Mouse (Mus musculus) common myeloid progenitor, adult 5-6 weeks (primary cell): ENCODE results near the gene Igfals. TPM values are rescaled to one million over a fixed set of nuclear protein-coding genes. Genes with fewer than 3 reads are reported as not detected.

Experiments
- ATAC-seq: replicated peaks from 2 replicates; pipeline ENCODE4 v1.8.0; 2016; ENCODE audit warnings: low read depth, mild to moderate bottlenecking, moderate TSS enrichment, inconsistent platforms; ENCODE audit not compliant: poor library complexity, severe bottlenecking
- total RNA-seq: library from RNA; stranded (forward); fragments of 200-1000, 187-1606 nt; gene quantifications from 2 replicates; pipeline ENCODE4 v1.2.3, GENCODE M21; 2017

Gene Igfals
- total RNA-seq, 1 experiment from 2014 or later: not detected

- peak; percentile 96 for ATAC-seq
Measured at GRCm38 (mm10) chr17:24858967-24859366, 6.8 kb upstream of the Igfals start.

- ATAC-seq: 0 out of 2 replicates have a peak, but pooled peaks have one; percentile 6
Measured at GRCm38 (mm10) chr17:24860076-24860475, 5.7 kb upstream of the Igfals start.

GRCm38 (mm10) chr17:24861785-24862184 is 4.0 kb upstream of the Igfals start:
- no peak for ATAC-seq

GRCm38 (mm10) chr17:24867914-24868313 is 2.1 kb downstream of the Igfals start:
- no peak for ATAC-seq

- no peak for ATAC-seq
Measured at GRCm38 (mm10) chr17:24873695-24874404, 8.1 kb downstream of the Igfals start.

GRCm38 (mm10) chr17:24874405-24874745 is 8.6 kb downstream of the Igfals start:
- 0 out of 2 replicates have a peak, but pooled peaks have one; percentile 25 for ATAC-seq

- ATAC-seq: no peak
Measured at GRCm38 (mm10) chr17:24874989-24875388, 9.2 kb downstream of the Igfals start.

- no peak for ATAC-seq
Measured at GRCm38 (mm10) chr17:24877336-24878116, 11.7 kb downstream of the Igfals start.

GRCm38 (mm10) chr17:24878117-24878397 is 12.3 kb downstream of the Igfals start:
- ATAC-seq: no peak

- no peak for ATAC-seq
Measured at GRCm38 (mm10) chr17:24878531-24878930, 12.7 kb downstream of the Igfals start.

- peak; percentile 43 for ATAC-seq
Measured at GRCm38 (mm10) chr17:24881738-24882440, 16.1 kb downstream of the Igfals start.

- no peak for ATAC-seq
Measured at GRCm38 (mm10) chr17:24884391-24884790, 18.6 kb downstream of the Igfals start.

GRCm38 (mm10) chr17:24885356-24886133 is 19.7 kb downstream of the Igfals start:
- ATAC-seq: no peak

- peak; percentile 93 for ATAC-seq
Measured at GRCm38 (mm10) chr17:24886134-24886931, 20.5 kb downstream of the Igfals start, which contains the start of the genes Nubp2 and Spsb3. TSS of gene Nubp2 (minus strand) at chr17:24886349. TSS of gene Spsb3 (plus strand) at chr17:24886643.

- ATAC-seq: no peak
Measured at GRCm38 (mm10) chr17:24886932-24887271, 21.1 kb downstream of the Igfals start.

GRCm38 (mm10) chr17:24887291-24888080 is 21.7 kb downstream of the Igfals start:
- no peak for ATAC-seq

- ATAC-seq: no peak
Measured at GRCm38 (mm10) chr17:24888862-24889261, 23.1 kb downstream of the Igfals start.

GRCm38 (mm10) chr17:24890151-24891092 is 24.6 kb downstream of the Igfals start:
- ATAC-seq: no peak
